Mouse (Mus musculus) liver, postnatal 0 days (tissue): ENCODE measurements around the gene Gm9964. TPM values are rescaled to one million over a fixed set of nuclear protein-coding genes. Genes with fewer than 3 reads are reported as not detected.
A peak's percentile ranks its signal among the peaks of the same experiment; 100 is the strongest.
"Not testable (repeated sequence)": the region's sequence is repeated elsewhere in the genome, so short reads cannot be mapped to it uniquely, and the experiment has no call there.

Experiments
- ATAC-seq: fragments of 200-750 bp; cut with Nextera tagmentation; 2 replicates; pipeline ENCODE4 v1.8.0; 2017; ENCODE audit warnings: mild to moderate bottlenecking, moderate library complexity
- DNase-seq: peaks from one replicate; pipeline ENCODE4 v3.0.0-alpha.2; 2016
- H3K27ac ChIP-seq: fragments of 300-500 bp; sonication (generic); 2 replicates; pipeline ENCODE4 v1.5.1; 2014; ENCODE audit warnings: antibody characterized with exemption, moderate library complexity, mild to moderate bottlenecking, low read depth
- H3K27me3 ChIP-seq: fragments of 300-500 bp; sonication (generic); 2 replicates; pipeline ENCODE4 v1.6.1; 2014; ENCODE audit warnings: low read length, control low read depth, mixed read lengths; ENCODE audit not compliant: insufficient read depth
- H3K36me3 ChIP-seq: fragments of 300-500 bp; sonication (generic); replicated peaks from 2 replicates; pipeline ENCODE4 v1.6.1; 2014; ENCODE audit warnings: mild to moderate bottlenecking, control low read depth, low read length, moderate library complexity, mixed read lengths; ENCODE audit not compliant: insufficient read depth
- H3K4me1 ChIP-seq: fragments of 300-500 bp; sonication (generic); 2 replicates; pipeline ENCODE4 v1.6.1; 2014; ENCODE audit warnings: antibody characterized with exemption, mild to moderate bottlenecking, control low read depth; ENCODE audit not compliant: insufficient read depth
- H3K4me2 ChIP-seq: fragments of 300-500 bp; sonication (generic); 2 replicates; pipeline ENCODE4 v1.6.1; 2014; ENCODE audit warnings: low read depth, mild to moderate bottlenecking, low read length, moderate library complexity, mixed read lengths
- H3K4me3 ChIP-seq: fragments of 300-500 bp; sonication (generic); 2 replicates; pipeline ENCODE4 v1.5.1; 2014; ENCODE audit warnings: low read depth, low read length
- H3K9ac ChIP-seq: fragments of 300-500 bp; sonication (generic); replicated peaks from 2 replicates; pipeline ENCODE4 v1.6.1; 2014; ENCODE audit warnings: mild to moderate bottlenecking, moderate library complexity
- H3K9me3 ChIP-seq: fragments of 300-500 bp; sonication (generic); 2 replicates; pipeline ENCODE4 v1.6.1; 2016; ENCODE audit warnings: mild to moderate bottlenecking, control low read depth, low read length, mixed read lengths
- CTCF ChIP-seq: sonication (generic); IDR thresholded peaks from 2 replicates; pipeline ENCODE4 v1.5.1; 2016; ENCODE audit warnings: antibody characterized with exemption, low read depth
- EP300 ChIP-seq: IDR thresholded peaks from 2 replicates; pipeline ENCODE4 v1.6.1; 2016; ENCODE audit warnings: antibody characterized with exemption, low read depth, mild to moderate bottlenecking
- WGBS: fragments of 180-500 bp; shearing (Covaris S2); extraction: QIAGEN DNeasy Blood & Tissue Kit; methylation state at CpG from one replicate; pipeline ENCODE4 v1.1.7; 2014; ENCODE audit not compliant: insufficient replicate concordance; 5-methylcytosine and 5-hydroxymethylcytosine counted together
- polyA plus RNA-seq: library from polyadenylated mRNA; unstranded; fragments of >200 nt; fragmentation: Nextera tagmentation; extraction: Ambion mirVana; gene quantifications from 2 replicates; pipeline ENCODE4 v1.2.1, GENCODE M21; 2015

Gm9964 gene
- polyA plus RNA-seq, 1 experiment from 2014 or later: not detected

GRCm38 (mm10) chr11:79316807-79317345 lies 20.2 kb upstream of the Gm9964 start:
- DNase-seq (no peak), ATAC-seq (no peak)
- Histone ChIP-seq H3K27me3 (no peaks in the 10 kb centered on the region), H3K27ac (no peak overlapping the region), H3K4me1 (no peaks in the 10 kb centered on the region), H3K4me3 (no peak overlapping the region), H3K4me2 (no peak overlapping the region), H3K9me3 (no peaks in the 10 kb centered on the region), H3K9ac (no peak overlapping the region), H3K36me3 (no peaks in the 10 kb centered on the region)
- no peak for TF ChIP-seq CTCF
- TF ChIP-seq EP300: no peak
- 80% methylated on average over 8 of the region's 8 CpGs for WGBS

- Histone ChIP-seq H3K36me3 (no peaks in the 10 kb centered on the region), H3K4me2 (no peak overlapping the region), H3K27me3 (no peaks in the 10 kb centered on the region), H3K4me3 (no peak overlapping the region), H3K27ac (no peak overlapping the region), H3K9me3 (no peaks in the 10 kb centered on the region), H3K9ac (no peak overlapping the region), H3K4me1 (peaks cover 16% of the 10 kb centered on the region)
- no peak for ATAC-seq
- WGBS: 31% methylated on average over 5 of the region's 5 CpGs
- DNase-seq: no peak
- TF ChIP-seq CTCF (no peak), EP300 (no peak)
These were observed 13.8 kb upstream of the Gm9964 start for GRCm38 (mm10) chr11:79310467-79310866.

GRCm38 (mm10) chr11:79307560-79308200 lies 11.0 kb upstream of the Gm9964 start:
- Histone ChIP-seq H3K4me1 (peaks cover 18% of the 10 kb centered on the region), H3K27me3 (no peaks in the 10 kb centered on the region), H3K4me2 (no peak overlapping the region), H3K9ac (no peak overlapping the region), H3K36me3 (no peaks in the 10 kb centered on the region), H3K9me3 (no peaks in the 10 kb centered on the region), H3K4me3 (no peak overlapping the region), H3K27ac (peak overlapping the region; percentile 74; the same call in 1 of the 2 replicates)
- DNase-seq: no peak
- ATAC-seq: no peak
- TF ChIP-seq EP300: no peak
- no peak for TF ChIP-seq CTCF
- WGBS: 43% methylated on average over 9 of the region's 9 CpGs

GRCm38 (mm10) chr11:79306996-79307395 lies 10.3 kb upstream of the Gm9964 start:
- Histone ChIP-seq H3K9me3 (no peaks in the 10 kb centered on the region), H3K27me3 (no peaks in the 10 kb centered on the region), H3K9ac (peak overlapping the region; percentile 30; the same call in 1 of the 2 replicates), H3K36me3 (no peaks in the 10 kb centered on the region), H3K4me3 (no peak overlapping the region), H3K27ac (peak overlapping the region; percentile 74), H3K4me2 (peak overlapping the region; percentile 23; the same call in 1 of the 2 replicates), H3K4me1 (peaks cover 18% of the 10 kb centered on the region)
- TF ChIP-seq CTCF (no peak), EP300 (no peak)
- WGBS: 27% methylated on average over 10 of the region's 10 CpGs
- ATAC-seq: peak; percentile 68; the same call in 1 of the 2 replicates
- peak; percentile 41 for DNase-seq

- H3K27ac ChIP-seq: peak overlapping the region; percentile 74
- no peak overlapping the region for H3K4me3 ChIP-seq
- H3K36me3 ChIP-seq: no peaks in the 10 kb centered on the region
- DNase-seq: no peak
- peak; percentile 28; the same call in 1 of the 2 replicates for ATAC-seq
- peak overlapping the region; percentile 30; the same call in 1 of the 2 replicates for H3K9ac ChIP-seq
- H3K9me3 ChIP-seq: no peaks in the 10 kb centered on the region
- H3K4me2 ChIP-seq: peak overlapping the region; percentile 23
- peaks cover 18% of the 10 kb centered on the region for H3K4me1 ChIP-seq
- TF ChIP-seq EP300 (no peak), CTCF (no peak)
- WGBS: 32% methylated on average over 7 of the region's 7 CpGs
- H3K27me3 ChIP-seq: no peaks in the 10 kb centered on the region
These were observed 9.8 kb upstream of the Gm9964 start for GRCm38 (mm10) chr11:79306510-79306909.

- peaks cover 18% of the 10 kb centered on the region for H3K4me1 ChIP-seq
- no peak for TF ChIP-seq CTCF
- no peak for TF ChIP-seq EP300
- H3K27me3 ChIP-seq: no peaks in the 10 kb centered on the region
- 39% methylated on average over 9 of the region's 9 CpGs for WGBS
- H3K27ac ChIP-seq: peak overlapping the region; percentile 74
- ATAC-seq: peak; percentile 33; the same call in 1 of the 2 replicates
- no peak overlapping the region for H3K9ac ChIP-seq
- no peak overlapping the region for H3K4me3 ChIP-seq
- H3K36me3 ChIP-seq: no peaks in the 10 kb centered on the region
- DNase-seq: no peak
- no peaks in the 10 kb centered on the region for H3K9me3 ChIP-seq
- 0 out of 2 replicates have a peak overlapping the region, but pooled peaks have one; percentile 4 for H3K4me2 ChIP-seq
These were observed 9.1 kb upstream of the Gm9964 start for GRCm38 (mm10) chr11:79305697-79306340.

GRCm38 (mm10) chr11:79304245-79304644 lies 7.5 kb upstream of the Gm9964 start:
- H3K27me3 ChIP-seq, H3K27ac ChIP-seq, DNase-seq, H3K36me3 ChIP-seq, H3K4me3 ChIP-seq, ATAC-seq, H3K4me2 ChIP-seq, H3K9me3 ChIP-seq, H3K9ac ChIP-seq: not testable (repeated sequence)
- H3K4me1 ChIP-seq: peaks cover 18% of the 10 kb centered on the region
- 83% methylated on average over 4 of the region's 4 CpGs for WGBS
